Mouse (Mus musculus) liver, postnatal 0 days (tissue): ENCODE data around the gene Il17re.

Source experiments
- CTCF ChIP-seq: sonication (generic); IDR thresholded peaks from 2 replicates; pipeline ENCODE4 v1.5.1; 2016; ENCODE audit warnings: antibody characterized with exemption, low read depth
- EP300 ChIP-seq: IDR thresholded peaks from 2 replicates; pipeline ENCODE4 v1.6.1; 2016; ENCODE audit warnings: antibody characterized with exemption, low read depth, mild to moderate bottlenecking

GRCm38 (mm10) chr6:113442087-113442441 is 16.2 kb upstream of the Il17re start:
- TF ChIP-seq EP300 (no peak), CTCF (no peak)
